Mouse (Mus musculus) urinary bladder, postnatal 14 days (tissue): ENCODE results near the gene Six5.

Source experiments
- DNase-seq: peaks from one replicate; pipeline ENCODE4 v3.0.0; 2021; ENCODE audit warnings: low spot score

Six5 gene

GRCm38 (mm10) chr7:19096421-19096976 is 2.1 kb downstream of the Six5 start:
- DNase-seq, result no peak

GRCm38 (mm10) chr7:19097217-19097616 is 2.8 kb downstream of the Six5 start:
- DNase-seq, result no peak

GRCm38 (mm10) chr7:19097863-19098262 is 3.5 kb downstream of the Six5 start:
- DNase-seq, result no peak

GRCm38 (mm10) chr7:19098811-19099210 is 4.4 kb downstream of the Six5 start:
- DNase-seq, result no peak

- no peak for DNase-seq
Measured at GRCm38 (mm10) chr7:19100290-19100689, 5.9 kb downstream of the Six5 start.

GRCm38 (mm10) chr7:19103741-19104140 is 9.3 kb downstream of the Six5 start:
- no peak for DNase-seq

- DNase-seq, result no peak
Measured at GRCm38 (mm10) chr7:19104486-19104885, 10.1 kb downstream of the Six5 start.

GRCm38 (mm10) chr7:19107436-19107835 is 13.0 kb downstream of the Six5 start:
- no peak for DNase-seq

GRCm38 (mm10) chr7:19109565-19109964 is 15.2 kb downstream of the Six5 start:
- no peak for DNase-seq

GRCm38 (mm10) chr7:19118028-19118771 is 23.8 kb downstream of the Six5 start, which contains the start of gene Gm4969:
TSS of gene Gm4969 (minus strand) at chr7:19118368.
- peak; percentile 57 for DNase-seq

- DNase-seq, result no peak
Measured at GRCm38 (mm10) chr7:19119083-19119482, 24.7 kb downstream of the Six5 start.

GRCm38 (mm10) chr7:19119631-19120429 is 25.4 kb downstream of the Six5 start, which contains the start of gene Fbxo46:
TSS of gene Fbxo46 (plus strand) at chr7:19119859.
- peak; percentile 92 for DNase-seq

- DNase-seq, result no peak
Measured at GRCm38 (mm10) chr7:19121686-19122085, 27.3 kb downstream of the Six5 start.

- no peak for DNase-seq
Measured at GRCm38 (mm10) chr7:19124713-19125112, 30.3 kb downstream of the Six5 start.

- no peak for DNase-seq
Measured at GRCm38 (mm10) chr7:19127744-19128143, 33.4 kb downstream of the Six5 start.

GRCm38 (mm10) chr7:19129396-19129795 is 35.0 kb downstream of the Six5 start:
- DNase-seq, result no peak

GRCm38 (mm10) chr7:19130657-19131056 is 36.3 kb downstream of the Six5 start:
- DNase-seq, result no peak

- peak; percentile 98 for DNase-seq
Measured at GRCm38 (mm10) chr7:19131324-19131848, 37.0 kb downstream of the Six5 start.

- DNase-seq, result no peak
Measured at GRCm38 (mm10) chr7:19136168-19136567, 41.8 kb downstream of the Six5 start.

- DNase-seq, result no peak
Measured at GRCm38 (mm10) chr7:19136673-19137334, 42.4 kb downstream of the Six5 start.

GRCm38 (mm10) chr7:19137380-19137779 is 43.0 kb downstream of the Six5 start:
- DNase-seq, result peak; percentile 65

- DNase-seq, result no peak
Measured at GRCm38 (mm10) chr7:19146793-19147192, 52.4 kb downstream of the Six5 start.
